Mouse (Mus musculus): ENCODE measurements around the gene Plscr3. TPM values are rescaled to one million over a fixed set of nuclear protein-coding genes. Genes with fewer than 3 reads are reported as not detected.
A peak's percentile ranks its signal among the peaks of the same experiment; 100 is the strongest.

Gene Plscr3
- polyA plus RNA-seq, 1 experiment: 57.1 TPM

DNA sequence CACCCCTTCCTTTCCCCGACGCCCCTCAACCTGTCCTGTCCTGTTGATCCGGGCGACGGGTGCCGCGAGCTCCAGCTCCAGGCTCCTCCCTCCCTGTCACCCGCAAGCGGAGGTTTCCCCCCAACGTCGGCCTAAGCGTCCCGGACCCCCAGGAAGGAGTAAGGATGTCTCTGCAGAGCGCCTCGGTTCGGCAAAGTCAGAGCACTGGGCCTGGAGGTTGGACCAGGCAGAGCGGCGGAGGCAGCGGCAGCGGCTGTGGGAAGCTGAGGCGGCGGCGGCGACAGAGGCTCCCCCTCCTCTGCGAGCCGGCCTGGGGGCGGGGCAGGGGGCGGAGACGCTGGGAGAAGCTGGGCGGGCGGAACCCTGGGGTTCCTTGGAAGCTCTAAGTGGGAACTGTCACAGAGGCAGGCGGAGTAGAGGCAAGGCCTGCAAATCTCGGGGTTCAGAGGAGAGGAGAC, 43.5 kb upstream of the Plscr3 start:
- Histone ChIP-seq H3K4me3 (ENCODE audit: insufficient read depth, low read depth, low read length) (peak overlapping the region; percentile 45), H3K4me1 (ENCODE audit: control insufficient read depth, insufficient read depth, low read length) (peaks cover 20% of the 10 kb centered on the region), H3K27ac (ENCODE audit: insufficient read depth, low read depth, low read length) (no peak overlapping the region), H3K27me3 (replicated peaks; ENCODE audit: control insufficient read depth, insufficient read depth, low read length) (no peaks in the 10 kb centered on the region; the same call in 1 of the 2 replicates), H3K36me3 (ENCODE audit: control insufficient read depth, insufficient read depth, low read length) (no peaks in the 10 kb centered on the region)
- peak; percentile 87 for DNase-seq
- TF ChIP-seq CTCF (conservative IDR thresholded peaks at IDR 0.05; ENCODE audit: insufficient read depth, insufficient read length, low read depth, low read length) (no peak), POLR2A (IDR thresholded peaks at IDR 0.05; ENCODE audit: low read depth, low read length) (no peak)
- 2% methylated on average over 33 of the region's 33 CpGs for WGBS

DNA sequence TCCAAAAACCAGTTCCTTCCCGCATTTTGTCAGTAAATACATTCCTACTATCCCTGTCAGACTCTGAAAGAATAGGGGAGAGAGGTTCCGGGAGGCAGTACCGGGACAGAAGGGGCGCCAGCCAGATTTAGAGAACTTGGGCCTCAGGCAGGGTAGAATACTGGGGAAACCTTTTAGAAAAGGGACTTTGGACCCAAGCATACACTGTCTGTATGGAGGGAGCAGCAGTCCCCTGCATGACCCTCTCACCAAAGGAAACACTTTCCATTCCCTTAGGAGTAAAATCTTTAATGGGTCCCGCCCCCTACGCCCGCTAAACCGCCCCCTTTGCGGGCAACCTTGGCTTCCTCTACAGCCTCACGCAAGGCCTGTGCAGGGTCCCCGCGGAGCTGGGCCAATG, 42.8 kb upstream of the Plscr3 start:
- Histone ChIP-seq H3K4me3 (ENCODE audit: insufficient read depth, low read depth, low read length) (peak overlapping the region; percentile 45), H3K27ac (ENCODE audit: insufficient read depth, low read depth, low read length) (no peak overlapping the region), H3K36me3 (ENCODE audit: control insufficient read depth, insufficient read depth, low read length) (no peaks in the 10 kb centered on the region), H3K27me3 (replicated peaks; ENCODE audit: control insufficient read depth, insufficient read depth, low read length) (no peaks in the 10 kb centered on the region; the same call in 1 of the 2 replicates), H3K4me1 (ENCODE audit: control insufficient read depth, insufficient read depth, low read length) (peaks cover 20% of the 10 kb centered on the region)
- TF ChIP-seq CTCF (conservative IDR thresholded peaks at IDR 0.05; ENCODE audit: insufficient read depth, insufficient read length, low read depth, low read length): no peak
- 5% methylated on average over 12 of the region's 12 CpGs for WGBS
- DNase-seq: no peak

DNA sequence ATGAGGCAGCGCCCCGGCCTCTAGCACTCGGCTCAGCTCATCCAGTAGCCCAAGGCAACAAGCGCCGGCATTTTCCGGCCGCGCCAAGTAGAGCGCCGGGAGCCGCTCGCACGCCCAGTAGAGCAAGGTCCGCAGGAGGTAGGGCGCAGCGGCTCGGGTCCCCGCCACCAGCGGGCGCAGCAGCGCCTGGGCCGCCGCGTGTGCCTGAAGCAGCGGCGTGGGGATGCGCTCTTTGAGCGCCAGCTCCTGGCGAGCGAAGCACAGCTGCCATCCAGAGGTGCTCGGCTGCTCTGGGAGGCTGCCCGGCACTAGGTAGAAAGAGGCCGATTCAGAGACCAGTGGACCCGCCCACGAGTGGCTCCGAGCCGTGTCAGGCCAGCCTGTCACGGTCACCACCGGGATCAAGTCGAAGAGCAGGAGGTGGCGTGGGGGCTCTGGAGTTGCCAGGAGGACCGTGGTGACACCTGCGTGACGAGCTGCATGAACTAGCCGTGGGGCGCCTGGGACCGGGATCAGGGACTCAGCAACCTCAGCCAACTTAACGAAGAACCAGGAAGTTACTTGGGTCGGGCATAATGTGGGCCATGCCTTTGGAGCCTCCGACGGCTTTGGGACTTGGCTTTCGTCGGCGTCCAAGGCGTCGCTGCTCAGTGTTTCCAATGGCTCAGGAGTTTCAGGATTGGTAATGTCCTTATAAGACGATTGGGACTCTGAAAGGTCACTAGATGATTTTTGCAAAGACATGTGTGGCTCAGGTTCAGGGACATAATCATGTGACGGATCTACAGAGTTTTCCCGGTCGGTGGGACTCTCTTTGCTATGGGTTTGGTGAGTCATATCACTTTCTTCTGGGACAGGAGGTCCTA, 42.2 kb upstream of the Plscr3 start:
- Histone ChIP-seq H3K4me3 (ENCODE audit: insufficient read depth, low read depth, low read length) (peak overlapping the region; percentile 45), H3K27me3 (replicated peaks; ENCODE audit: control insufficient read depth, insufficient read depth, low read length) (no peaks in the 10 kb centered on the region; the same call in 1 of the 2 replicates), H3K36me3 (ENCODE audit: control insufficient read depth, insufficient read depth, low read length) (no peaks in the 10 kb centered on the region), H3K27ac (ENCODE audit: insufficient read depth, low read depth, low read length) (peak overlapping the region; percentile 18; the same call in 1 of the 2 replicates), H3K4me1 (ENCODE audit: control insufficient read depth, insufficient read depth, low read length) (peaks cover 20% of the 10 kb centered on the region)
- TF ChIP-seq CTCF (conservative IDR thresholded peaks at IDR 0.05; ENCODE audit: insufficient read depth, insufficient read length, low read depth, low read length) (peak; percentile 57), POLR2A (IDR thresholded peaks at IDR 0.05; ENCODE audit: low read depth, low read length) (no peak)
- 2% methylated on average over 60 of the region's 60 CpGs for WGBS
- peak; percentile 90 for DNase-seq

DNA sequence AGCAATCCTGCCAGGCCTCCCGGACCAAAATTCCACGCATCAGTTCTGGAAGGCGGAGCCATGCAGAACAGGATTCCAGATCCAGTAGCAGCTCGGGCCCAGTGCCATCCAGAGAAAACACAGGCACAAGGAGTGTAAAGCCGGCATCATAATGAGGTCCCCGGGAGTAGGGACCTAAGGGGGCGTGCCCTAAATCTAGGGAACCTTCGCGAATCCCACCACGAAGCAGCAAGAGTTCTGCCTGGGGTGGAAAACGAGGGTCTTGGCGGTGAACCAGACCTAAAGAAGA, 41.6 kb upstream of the Plscr3 start:
- Histone ChIP-seq H3K4me1 (ENCODE audit: control insufficient read depth, insufficient read depth, low read length) (peaks cover 20% of the 10 kb centered on the region), H3K27ac (ENCODE audit: insufficient read depth, low read depth, low read length) (0 out of 2 replicates have a peak overlapping the region, but pooled peaks have one; percentile 17), H3K36me3 (ENCODE audit: control insufficient read depth, insufficient read depth, low read length) (no peaks in the 10 kb centered on the region), H3K27me3 (replicated peaks; ENCODE audit: control insufficient read depth, insufficient read depth, low read length) (no peaks in the 10 kb centered on the region; the same call in 1 of the 2 replicates), H3K4me3 (ENCODE audit: insufficient read depth, low read depth, low read length) (peak overlapping the region; percentile 45)
- TF ChIP-seq CTCF (conservative IDR thresholded peaks at IDR 0.05; ENCODE audit: insufficient read depth, insufficient read length, low read depth, low read length) (no peak), POLR2A (IDR thresholded peaks at IDR 0.05; ENCODE audit: low read depth, low read length) (no peak)
- peak; percentile 67 for DNase-seq
- 11% methylated on average over 12 of the region's 12 CpGs for WGBS

DNA sequence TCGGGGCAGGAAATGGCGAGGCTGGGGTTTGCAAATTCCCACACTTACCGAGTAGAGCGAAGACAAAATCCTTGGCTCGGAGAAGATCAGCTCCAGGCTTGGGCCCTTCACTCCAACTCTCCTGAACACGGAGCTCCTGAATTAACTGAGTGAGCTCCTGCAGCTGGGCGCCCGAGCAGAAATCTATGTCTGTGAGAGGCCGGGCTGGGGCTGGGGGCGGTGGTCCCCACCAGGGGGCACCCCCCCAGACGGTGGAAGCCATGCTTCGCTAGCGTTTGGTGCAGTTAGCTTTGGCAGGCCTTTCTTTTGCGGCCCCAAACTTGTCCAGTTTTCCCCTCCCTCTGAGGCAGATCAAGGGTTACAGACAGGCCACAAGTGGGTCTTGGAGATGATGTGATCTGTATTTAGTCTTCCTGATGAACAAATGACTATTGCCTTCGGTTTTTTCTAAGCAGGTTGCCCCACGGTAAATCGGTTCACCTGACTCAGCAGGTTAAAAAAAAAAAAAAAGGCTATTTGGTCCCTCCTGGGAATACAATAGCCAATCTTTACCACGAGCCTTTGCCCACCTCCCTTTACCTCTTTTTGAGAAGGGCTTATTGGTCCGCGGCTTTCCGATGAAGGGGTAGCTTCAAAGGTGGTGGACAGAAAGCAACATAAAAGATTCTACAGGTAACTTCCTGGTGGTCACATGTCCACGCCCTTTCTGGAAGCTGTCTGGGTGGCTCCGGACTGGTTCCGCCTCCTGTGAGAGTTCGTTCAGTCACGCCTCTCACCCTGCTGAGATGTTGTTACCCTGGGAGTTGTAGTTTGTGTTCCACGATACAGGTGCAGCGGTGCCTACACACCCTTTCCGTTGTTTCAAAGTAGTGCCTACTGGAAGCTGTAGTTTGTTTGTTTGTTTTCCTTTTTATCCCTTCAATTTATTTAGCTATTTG, 40.9 kb upstream of the Plscr3 start, which contains the start of gene Tmem102:
Gene Tmem102, minus strand, starts transcription at position 653 of the 938 bp plus-strand sequence.
- peak; percentile 93 for DNase-seq
- peak within 1 kb of the TSS; percentile 45 for H3K4me3 ChIP-seq (ENCODE audit: insufficient read depth, low read depth, low read length)
- TF ChIP-seq POLR2A (IDR thresholded peaks at IDR 0.05; ENCODE audit: low read depth, low read length): no peak
- TF ChIP-seq CTCF (conservative IDR thresholded peaks at IDR 0.05; ENCODE audit: insufficient read depth, insufficient read length, low read depth, low read length): no peak
- peaks cover 20% of the 10 kb centered on the region for H3K4me1 ChIP-seq (ENCODE audit: control insufficient read depth, insufficient read depth, low read length)
- 12% methylated on average over 29 of the region's 29 CpGs for WGBS
- no peaks in the 10 kb centered on the region for H3K36me3 ChIP-seq (ENCODE audit: control insufficient read depth, insufficient read depth, low read length)
- 0 out of 2 replicates have a peak within 1 kb of the TSS, but pooled peaks have one; percentile 18 for H3K27ac ChIP-seq (ENCODE audit: insufficient read depth, low read depth, low read length)
- H3K27me3 ChIP-seq (replicated peaks; ENCODE audit: control insufficient read depth, insufficient read depth, low read length): no peaks in the 10 kb centered on the region; the same call in 1 of the 2 replicates

DNA sequence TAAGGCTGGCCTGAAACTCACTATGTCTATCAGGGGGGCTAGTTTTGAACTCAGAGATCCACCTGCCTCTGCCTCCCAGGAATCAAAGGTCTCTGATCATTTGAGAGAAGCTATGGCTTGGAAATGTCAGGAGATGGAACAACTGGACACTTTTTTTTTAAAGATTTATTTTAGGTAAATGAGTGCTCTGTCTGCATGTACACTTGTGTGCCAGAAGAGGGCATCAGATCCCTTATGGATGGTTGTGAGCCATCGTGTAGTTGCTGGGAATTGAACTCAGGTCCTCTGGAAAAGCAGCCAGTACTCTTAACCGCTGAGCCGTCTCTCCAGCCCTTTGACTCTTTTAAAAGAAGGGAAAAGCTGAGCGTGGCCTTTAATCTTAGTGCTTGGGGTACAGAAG, 39.8 kb upstream of the Plscr3 start:
- 90% methylated on average over 4 of the region's 4 CpGs for WGBS
- Histone ChIP-seq H3K36me3 (ENCODE audit: control insufficient read depth, insufficient read depth, low read length) (no peaks in the 10 kb centered on the region), H3K4me3 (ENCODE audit: insufficient read depth, low read depth, low read length) (no peak overlapping the region), H3K4me1 (ENCODE audit: control insufficient read depth, insufficient read depth, low read length) (peaks cover 16% of the 10 kb centered on the region; the same call in 1 of the 2 replicates), H3K27ac (ENCODE audit: insufficient read depth, low read depth, low read length) (no peak overlapping the region), H3K27me3 (replicated peaks; ENCODE audit: control insufficient read depth, insufficient read depth, low read length) (no peaks in the 10 kb centered on the region; the same call in 1 of the 2 replicates)
- DNase-seq: no peak
- TF ChIP-seq POLR2A (IDR thresholded peaks at IDR 0.05; ENCODE audit: low read depth, low read length): no peak
- 0 out of 2 replicates have a peak, but pooled peaks have one; percentile 6 for TF ChIP-seq CTCF (conservative IDR thresholded peaks at IDR 0.05; ENCODE audit: insufficient read depth, insufficient read length, low read depth, low read length)
